Mouse (Mus musculus) testis, adult 2 months (tissue): ENCODE data around the gene Cyp26b1.

ENCODE experiments used
- CTCF ChIP-seq: fragments of 200-500 bp; IDR thresholded peaks from 2 replicates; pipeline ENCODE4 v1.5.1; 2012; ENCODE audit warnings: low read depth, mild to moderate bottlenecking, inconsistent platforms, low read length, moderate library complexity; ENCODE audit not compliant: control insufficient read depth, insufficient read depth, insufficient replicate concordance
- POLR2A ChIP-seq: fragments of 200-500 bp; IDR thresholded peaks from 2 replicates; pipeline ENCODE4 v1.6.1; 2012; ENCODE audit warnings: low read depth, mild to moderate bottlenecking, inconsistent platforms, low read length, moderate library complexity; ENCODE audit not compliant: control insufficient read depth

DNA sequence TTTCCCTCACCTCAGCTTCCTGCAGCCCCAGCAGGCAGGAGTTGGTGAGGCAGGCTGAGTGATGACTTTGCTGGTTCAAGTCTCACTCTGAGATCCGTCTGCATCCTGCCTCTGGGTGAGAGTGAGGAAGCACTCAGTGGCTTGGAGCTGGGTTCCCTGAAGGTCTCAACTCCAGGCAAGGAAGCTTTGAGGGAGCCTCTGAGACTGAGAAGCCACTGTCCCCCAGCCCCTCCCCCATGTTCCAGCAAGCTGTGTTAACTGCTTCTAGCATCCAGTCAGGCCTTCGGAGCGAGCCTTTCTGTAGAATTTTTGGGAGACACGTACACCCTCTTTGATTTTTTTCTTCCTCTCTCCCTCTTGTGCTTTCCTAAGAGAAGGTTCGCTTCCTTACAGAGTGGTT lies 10.9 kb downstream of the Cyp26b1 start:
- TF ChIP-seq CTCF (no peak), POLR2A (no peak)
